Mouse (Mus musculus): ENCODE results near the gene 2610001J05Rik.

2610001J05Rik gene

GRCm38 (mm10) chr6:13835720-13836665 is 35.3 kb downstream of the 2610001J05Rik start:
- DNase-seq (ENCODE audit: low read depth, low spot score) = no peak

GRCm38 (mm10) chr6:13832770-13833169 is 38.5 kb downstream of the 2610001J05Rik start:
- no peak for DNase-seq (ENCODE audit: low read depth, low spot score)

GRCm38 (mm10) chr6:13828877-13829276 is 42.4 kb downstream of the 2610001J05Rik start:
- no peak for DNase-seq (ENCODE audit: low read depth, low spot score)

Measured in retina, postnatal 7 days (tissue).